Mouse (Mus musculus): ENCODE measurements around the gene Lmntd1.

Gene Lmntd1

GRCm38 (mm10) chr6:145432711-145433708 is 181.1 kb downstream of the Lmntd1 start:
- peak in 1 of 2 experiments; percentile 15 for DNase-seq

GRCm38 (mm10) chr6:145431747-145432146 is 182.4 kb downstream of the Lmntd1 start:
- peak in 1 of 2 experiments; percentile 17 for DNase-seq

DNA sequence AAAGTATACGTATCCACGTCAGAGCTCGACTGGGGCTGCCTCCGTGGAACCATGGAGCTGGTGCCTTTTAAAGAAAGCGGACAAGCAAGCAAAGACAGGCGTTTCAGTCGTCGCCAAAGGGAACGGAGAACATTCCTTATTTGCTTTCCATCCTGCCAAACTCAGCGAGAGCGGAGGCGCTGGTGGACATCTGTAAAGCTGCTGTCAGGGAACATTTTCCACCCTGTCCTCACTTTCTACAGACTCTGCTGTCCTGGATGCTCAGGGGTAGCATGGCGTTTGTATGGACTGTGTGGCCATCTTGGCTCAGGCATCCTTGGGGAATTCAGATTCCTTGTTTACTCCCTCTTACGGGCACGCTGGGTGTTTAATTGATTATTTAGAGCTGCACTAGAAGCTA is 186.7 kb downstream of the Lmntd1 start:
- peak; percentile 30 to 54 for DNase-seq

DNA sequence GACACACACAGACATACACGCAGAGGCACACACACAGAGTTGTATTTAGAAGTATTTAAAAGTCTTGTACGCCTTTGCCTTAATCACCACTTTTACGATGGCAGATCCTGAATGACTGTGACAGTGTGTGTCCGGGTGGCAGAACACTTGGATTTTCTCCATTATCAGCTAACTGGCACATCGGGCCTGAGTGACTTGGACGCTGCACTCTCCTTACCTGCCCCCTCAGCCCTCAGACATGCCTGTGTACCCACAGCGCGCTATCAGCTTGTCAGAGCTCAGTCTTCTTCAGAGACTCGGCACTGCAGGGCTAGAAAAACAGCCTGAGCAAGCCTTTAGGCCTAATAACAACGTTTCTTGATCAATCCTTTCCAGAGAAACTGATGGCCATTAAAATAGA is 187.6 kb downstream of the Lmntd1 start:
- DNase-seq: no peak

DNA sequence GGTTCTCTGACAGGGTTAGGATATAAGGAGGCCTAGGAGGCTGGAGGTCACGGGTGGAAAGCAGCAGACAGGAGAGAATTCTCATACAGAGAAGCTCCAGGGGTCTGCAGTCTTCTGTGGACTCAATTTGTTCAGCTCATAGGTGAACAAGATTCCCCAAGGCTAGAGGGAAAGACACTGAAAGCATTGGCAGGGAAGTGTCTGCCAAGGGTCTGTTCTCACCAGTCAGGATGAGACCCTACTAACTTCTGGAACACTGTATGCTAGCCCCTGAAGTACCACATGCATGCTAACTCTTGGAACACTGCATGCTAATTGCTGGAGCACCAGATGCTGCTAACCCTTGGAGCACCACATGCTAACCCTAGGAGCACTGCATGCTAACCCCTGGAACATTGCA is 190.0 kb downstream of the Lmntd1 start:
- DNase-seq: no peak

- DNase-seq: no peak
Observed at GRCm38 (mm10) chr6:145423484-145423883, 190.6 kb downstream of the Lmntd1 start.

GRCm38 (mm10) chr6:145421666-145422065 is 192.5 kb downstream of the Lmntd1 start:
- no peak for DNase-seq

GRCm38 (mm10) chr6:145420407-145420806 is 193.7 kb downstream of the Lmntd1 start:
- DNase-seq: no peak

DNA sequence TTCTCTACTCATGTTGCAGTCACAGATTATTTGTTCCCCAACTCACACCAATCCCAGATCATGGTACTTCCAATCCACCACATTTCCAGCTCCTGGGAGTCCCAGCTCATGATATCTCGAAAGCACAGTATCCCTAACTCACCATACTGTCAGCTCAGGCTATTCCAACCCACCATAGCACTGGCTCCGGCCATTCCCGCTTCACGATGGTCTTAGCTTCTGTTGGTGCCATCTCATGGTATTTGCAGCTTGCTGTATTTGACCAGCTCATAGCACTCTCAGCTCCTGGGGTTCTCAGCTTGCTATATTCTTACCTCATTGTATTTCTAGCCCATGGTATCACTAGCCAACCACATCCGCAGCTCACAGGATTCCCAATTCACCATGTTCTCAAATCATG is 195.3 kb downstream of the Lmntd1 start:
- no peak for DNase-seq

GRCm38 (mm10) chr6:145417720-145418440 is 196.2 kb downstream of the Lmntd1 start:
- no peak for DNase-seq

GRCm38 (mm10) chr6:145417014-145417719 is 197.0 kb downstream of the Lmntd1 start:
- DNase-seq: peak; percentile 62 to 77

DNA sequence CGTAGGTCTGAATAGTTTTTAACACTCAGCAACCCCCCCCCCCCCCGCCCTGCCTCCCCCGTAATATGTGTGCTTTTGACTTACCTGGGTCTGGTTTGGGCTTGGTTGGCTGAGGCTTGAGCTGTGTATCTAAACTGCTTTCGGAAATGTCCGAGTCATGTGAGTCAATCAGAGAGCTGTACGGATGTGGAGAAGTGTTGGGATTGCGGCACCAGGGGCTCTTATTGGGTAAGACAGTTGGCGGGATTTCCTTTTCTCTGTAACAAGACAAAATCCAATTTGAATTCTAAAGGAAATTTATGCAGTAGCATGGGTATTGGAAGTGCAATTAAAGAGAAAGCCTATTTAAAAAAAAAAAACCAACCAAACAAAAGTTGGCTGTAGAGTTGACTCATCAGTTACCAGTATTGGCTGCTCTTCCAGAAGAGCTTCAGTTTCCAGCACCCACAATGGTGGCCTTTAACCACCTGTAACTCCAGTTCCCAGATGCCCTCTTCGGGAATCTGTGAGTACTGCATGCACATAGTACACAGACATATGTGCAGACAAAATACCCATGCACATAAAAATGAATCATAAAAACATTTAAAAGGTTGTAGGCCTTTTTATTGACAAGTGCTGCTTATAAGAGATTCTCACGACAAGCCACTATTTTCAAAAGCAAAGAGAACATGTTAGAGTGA is 209.6 kb downstream of the Lmntd1 start:
- no peak for DNase-seq

DNA sequence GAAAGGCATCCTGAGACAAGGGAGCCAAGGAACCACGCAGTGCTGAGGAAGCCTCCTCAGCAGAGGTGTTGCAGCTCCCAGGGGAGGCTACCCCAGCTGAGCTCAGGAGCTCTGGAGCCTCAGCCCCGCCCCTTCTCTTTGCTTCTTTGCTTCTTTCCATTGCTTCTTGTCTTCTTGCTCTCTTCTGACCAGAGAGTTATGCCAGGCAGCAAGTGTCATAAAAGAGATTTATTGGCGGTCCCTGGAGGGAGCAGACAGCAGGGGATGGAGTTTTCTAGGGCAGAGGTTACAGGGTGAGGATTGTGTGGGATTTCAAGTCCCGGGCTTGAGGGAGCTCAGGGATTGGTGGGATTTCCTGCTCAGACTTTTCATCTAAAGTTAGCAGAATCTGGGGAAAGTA is 213.0 kb downstream of the Lmntd1 start:
- no peak for DNase-seq

DNA sequence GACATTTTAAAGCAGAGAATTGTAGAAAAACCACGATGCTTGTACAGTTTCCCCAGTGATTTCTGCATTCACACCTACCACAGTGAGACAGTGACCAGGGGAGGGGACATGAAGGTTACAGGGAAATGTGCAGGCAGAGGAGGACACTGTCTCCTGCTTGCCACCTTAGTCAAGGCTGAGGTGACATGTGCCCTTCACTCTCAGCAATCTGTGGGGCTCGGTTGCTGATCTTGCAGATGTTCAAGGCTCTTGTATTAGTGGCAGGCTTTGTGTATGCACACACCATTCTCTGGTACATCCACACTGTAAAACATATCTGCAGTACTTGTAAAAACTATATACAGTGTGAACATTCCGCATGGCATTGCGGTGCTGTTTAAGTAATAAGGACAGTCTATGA is 216.2 kb downstream of the Lmntd1 start:
- no peak for DNase-seq

GRCm38 (mm10) chr6:145396534-145396933 is 217.6 kb downstream of the Lmntd1 start:
- no peak for DNase-seq

GRCm38 (mm10) chr6:145390421-145390820 is 223.7 kb downstream of the Lmntd1 start:
- no peak for DNase-seq

GRCm38 (mm10) chr6:145389904-145390303 is 224.2 kb downstream of the Lmntd1 start:
- DNase-seq: peak in 1 of 2 experiments; percentile 39

GRCm38 (mm10) chr6:145387378-145387777 is 226.7 kb downstream of the Lmntd1 start:
- DNase-seq: no peak

GRCm38 (mm10) chr6:145382586-145383380 is 231.3 kb downstream of the Lmntd1 start:
- DNase-seq: no peak

DNA sequence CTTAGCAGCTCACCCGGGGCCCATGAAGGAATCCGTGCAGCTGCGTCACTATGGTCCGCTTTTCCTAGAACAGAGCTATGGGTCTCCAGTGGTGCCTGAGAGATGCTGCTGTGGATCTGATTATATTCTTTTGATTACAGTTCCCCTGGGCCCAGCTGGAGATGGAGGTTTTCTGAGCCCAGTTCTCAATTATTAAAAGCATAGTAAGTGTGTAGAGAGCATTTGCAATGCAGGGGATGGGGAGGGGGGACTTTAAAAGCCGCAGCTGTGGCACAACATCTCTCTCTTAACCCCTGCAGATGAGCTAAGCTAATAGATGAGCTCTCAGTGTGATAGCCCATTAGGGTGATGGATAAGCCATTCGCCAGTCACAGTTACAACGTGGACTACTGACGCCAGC is 233.2 kb downstream of the Lmntd1 start:
- DNase-seq: no peak

- peak; percentile 38 to 68 for DNase-seq
Observed at GRCm38 (mm10) chr6:145379175-145379574, 234.9 kb downstream of the Lmntd1 start.

- no peak for DNase-seq
Observed at GRCm38 (mm10) chr6:145378689-145379088, 235.4 kb downstream of the Lmntd1 start.

All from lung, postnatal 4 days (tissue).